Mouse (Mus musculus): Measurements from ENCODE around the gene Dab1.

Dab1 gene

GRCm38 (mm10) chr4:104368561-104369021 lies 749.4 kb downstream of the Dab1 start:
- in situ Hi-C loops (cut with MboI, MseI): no loop called here

- in situ Hi-C loops (cut with MboI, MseI): no loop called here
Measured at GRCm38 (mm10) chr4:104369091-104369490, 749.9 kb downstream of the Dab1 start.

- in situ Hi-C loops (cut with MboI, MseI): no loop called here
Measured at GRCm38 (mm10) chr4:104371136-104371535, 752.0 kb downstream of the Dab1 start.

DNA sequence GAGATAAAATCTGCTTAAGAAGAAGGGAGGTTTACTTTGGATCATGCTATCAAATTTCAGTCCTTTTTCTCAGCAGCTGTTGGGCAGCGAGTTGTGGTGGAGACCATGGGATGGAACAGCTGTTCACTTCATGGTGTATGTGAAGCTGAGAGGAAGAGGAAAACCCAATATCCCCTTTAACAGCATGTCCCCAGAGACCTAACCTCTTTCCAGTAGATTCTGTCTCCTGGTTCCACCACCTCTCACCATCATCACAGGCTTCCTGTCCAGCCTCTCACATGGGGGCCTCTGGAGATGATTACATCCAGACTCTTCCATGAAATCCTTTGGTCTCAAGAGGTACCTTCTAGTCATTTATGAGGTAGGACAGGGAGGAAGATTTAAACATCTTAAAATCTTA lies 755.0 kb downstream of the Dab1 start:
- in situ Hi-C loops (cut with MboI, MseI): no loop called here

GRCm38 (mm10) chr4:104384704-104385103 lies 765.5 kb downstream of the Dab1 start:
- in situ Hi-C loops (cut with MboI, MseI): no loop called here

DNA sequence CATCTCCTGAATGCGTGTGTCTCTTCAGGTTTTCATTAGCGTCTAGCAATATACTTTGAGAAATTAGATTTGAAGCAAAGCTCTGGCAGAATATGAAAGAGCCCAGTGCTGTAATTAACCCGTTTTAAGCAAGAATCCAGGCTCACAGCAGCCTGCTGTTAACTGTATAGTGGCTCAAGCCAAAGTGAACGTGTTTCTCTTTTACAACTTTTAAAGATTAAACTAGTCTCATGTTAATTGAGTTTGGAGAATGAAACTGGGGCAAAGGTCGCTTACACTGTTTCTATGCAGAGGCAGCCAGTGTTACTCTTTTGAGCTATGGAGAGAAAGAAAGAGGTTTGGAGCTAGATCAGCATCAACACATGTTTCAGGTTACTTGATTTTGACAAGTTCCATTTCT lies 766.1 kb downstream of the Dab1 start:
- in situ Hi-C loops (cut with MboI, MseI): no loop called here

- in situ Hi-C loops (cut with MboI, MseI): no loop called here
Measured at GRCm38 (mm10) chr4:104395515-104395914, 776.4 kb downstream of the Dab1 start.

GRCm38 (mm10) chr4:104396095-104396494 lies 776.9 kb downstream of the Dab1 start:
- in situ Hi-C loops (cut with MboI, MseI): no loop called here

DNA sequence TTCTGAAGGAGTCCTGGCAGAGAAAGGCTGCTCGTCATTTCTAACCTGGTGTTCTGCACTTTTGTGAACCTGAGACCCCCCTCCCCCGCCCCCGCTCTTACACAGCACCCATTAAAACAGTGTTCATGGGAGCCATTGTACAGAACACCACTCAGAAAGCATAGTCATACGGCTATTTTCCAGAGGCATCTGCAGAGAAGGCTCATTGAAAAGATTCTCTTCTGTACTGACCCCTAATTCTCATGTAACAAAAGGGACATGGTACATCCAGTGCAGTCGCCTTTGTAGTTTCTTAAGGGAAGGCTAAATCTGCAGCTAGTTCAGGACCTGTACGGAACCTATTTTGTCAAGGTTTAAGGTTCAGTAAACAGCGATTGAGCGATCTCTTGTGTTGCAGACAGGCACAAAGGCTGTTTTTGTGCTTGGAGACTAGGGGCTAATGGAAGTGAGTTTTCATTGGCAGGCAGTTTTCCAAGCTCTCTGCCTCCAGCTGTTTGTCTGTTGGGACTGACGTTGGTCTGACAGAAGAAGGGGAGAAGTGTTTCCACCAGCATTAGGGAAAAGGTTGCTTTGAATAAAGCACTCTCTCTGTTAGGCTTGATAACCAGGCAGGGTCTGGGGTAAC lies 780.1 kb downstream of the Dab1 start:
- in situ Hi-C loops (cut with MboI, MseI): no loop called here

- in situ Hi-C loops (cut with MboI, MseI): no loop called here
Measured at GRCm38 (mm10) chr4:104404099-104404498, 784.9 kb downstream of the Dab1 start.

- in situ Hi-C loops (cut with MboI, MseI): no loop called here
Measured at GRCm38 (mm10) chr4:104410922-104411321, 791.8 kb downstream of the Dab1 start.

- in situ Hi-C loops (cut with MboI, MseI): no loop called here
Measured at GRCm38 (mm10) chr4:104415482-104415881, 796.3 kb downstream of the Dab1 start.

GRCm38 (mm10) chr4:104418354-104418753 lies 799.2 kb downstream of the Dab1 start:
- in situ Hi-C loops (cut with MboI, MseI): no loop called here

DNA sequence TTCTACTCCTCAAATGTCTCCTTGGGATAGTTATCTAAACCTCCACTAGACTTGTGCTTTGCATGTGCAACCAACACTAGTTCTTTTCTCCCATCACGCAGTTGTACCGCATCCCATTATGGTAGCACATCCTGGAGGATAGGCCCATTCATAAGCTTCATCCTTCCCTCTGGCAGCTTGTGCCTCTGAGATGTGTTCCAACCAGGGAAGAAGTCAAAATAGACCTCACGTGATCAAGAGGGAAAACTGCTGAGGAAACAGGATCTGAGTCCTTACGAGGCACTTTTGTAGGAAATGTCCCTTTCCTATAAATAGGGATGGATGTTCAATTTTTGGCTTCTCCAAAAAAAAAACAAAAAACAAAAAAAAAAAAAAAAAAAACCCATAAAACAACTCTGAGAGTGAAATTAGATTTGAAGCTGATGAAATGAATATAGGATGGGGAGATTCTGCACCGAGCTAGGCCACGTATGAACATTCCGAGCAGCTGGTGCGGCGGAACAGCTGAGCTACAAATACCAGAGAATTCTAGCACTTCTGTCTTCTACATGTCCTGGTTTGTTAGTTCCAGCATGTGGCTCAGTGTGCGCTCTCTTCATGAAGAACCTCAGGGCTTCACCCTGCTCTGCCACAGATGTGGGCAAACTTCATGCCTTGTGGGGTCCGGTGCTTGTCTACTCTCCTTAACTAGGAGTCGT lies 802.0 kb downstream of the Dab1 start:
- in situ Hi-C loops (cut with MboI, MseI): no loop called here

- in situ Hi-C loops (cut with MboI, MseI): no loop called here
Measured at GRCm38 (mm10) chr4:104429127-104429526, 810.0 kb downstream of the Dab1 start.

GRCm38 (mm10) chr4:104431231-104431855 lies 812.2 kb downstream of the Dab1 start:
- in situ Hi-C loops (cut with MboI, MseI): no loop called here

DNA sequence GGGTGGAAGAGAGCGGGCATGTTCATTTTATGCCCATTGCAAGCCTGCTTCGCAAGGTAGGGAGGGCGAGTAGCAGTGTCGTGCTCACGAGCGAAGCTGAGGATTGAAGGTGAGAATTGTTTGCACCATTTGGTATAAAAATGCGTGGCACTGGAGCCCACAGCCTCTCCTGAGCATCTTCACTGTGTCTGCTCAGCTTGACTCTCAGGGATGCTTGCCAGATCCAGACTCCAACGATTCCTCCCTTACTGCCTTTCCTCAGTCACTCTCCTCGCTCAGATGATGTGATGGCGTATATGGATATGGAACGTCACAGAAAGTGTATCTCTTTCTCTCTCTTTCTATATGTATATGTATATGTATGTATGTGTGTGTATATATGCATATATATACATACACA lies 813.0 kb downstream of the Dab1 start:
- in situ Hi-C loops (cut with MboI, MseI): no loop called here

- in situ Hi-C loops (cut with MboI, MseI): no loop called here
Measured at GRCm38 (mm10) chr4:104435736-104436135, 816.6 kb downstream of the Dab1 start.

DNA sequence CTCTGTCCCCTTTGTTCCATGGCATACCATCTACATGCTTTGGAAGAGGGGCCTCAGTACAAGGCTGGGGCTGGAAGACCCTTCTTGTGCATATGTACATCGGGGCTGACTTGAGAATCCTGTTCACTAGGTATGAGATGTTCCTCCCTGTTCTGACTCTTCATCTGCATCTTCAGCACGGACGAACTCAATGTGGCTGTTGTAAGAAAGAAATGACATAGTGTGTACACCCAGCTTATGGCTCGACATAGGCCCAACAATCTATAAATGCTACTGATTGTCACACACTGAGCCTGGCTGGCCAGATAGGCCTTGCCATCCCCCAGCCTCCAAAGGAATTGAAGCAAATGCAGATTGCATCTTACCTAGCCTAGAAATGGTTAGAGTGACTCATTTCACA lies 817.3 kb downstream of the Dab1 start:
- in situ Hi-C loops (cut with MboI, MseI): no loop called here

GRCm38 (mm10) chr4:104438730-104439129 lies 819.6 kb downstream of the Dab1 start:
- in situ Hi-C loops (cut with MboI, MseI): no loop called here

- in situ Hi-C loops (cut with MboI, MseI): no loop called here
Measured at GRCm38 (mm10) chr4:104439641-104440040, 820.5 kb downstream of the Dab1 start.

GRCm38 (mm10) chr4:104442925-104443747 lies 824.0 kb downstream of the Dab1 start:
- in situ Hi-C loops (cut with MboI, MseI): no loop called here

All from regulatory T cell (primary cell).